Mouse (Mus musculus) mammary gland, adult 2 months (tissue): ENCODE data around the gene Optc. TPM values are rescaled to one million over a fixed set of nuclear protein-coding genes. Genes with fewer than 3 reads are reported as not detected.

Experiments
- polyA plus RNA-seq: library from polyadenylated mRNA; depleted of rRNA; stranded (reverse); fragments of >200 nt; gene quantifications from 2 replicates; pipeline ENCODE4 v1.2.3, GENCODE M21; 2012; ENCODE audit warnings: low replicate concordance; rRNA removed

Optc gene
- polyA plus RNA-seq: 0.57 and 2.0 TPM in 2 replicates

GRCm38 (mm10) chr1:133907949-133908658, at the start of gene Optc:
Optc (minus strand) TSS chr1:133907999.

DNA sequence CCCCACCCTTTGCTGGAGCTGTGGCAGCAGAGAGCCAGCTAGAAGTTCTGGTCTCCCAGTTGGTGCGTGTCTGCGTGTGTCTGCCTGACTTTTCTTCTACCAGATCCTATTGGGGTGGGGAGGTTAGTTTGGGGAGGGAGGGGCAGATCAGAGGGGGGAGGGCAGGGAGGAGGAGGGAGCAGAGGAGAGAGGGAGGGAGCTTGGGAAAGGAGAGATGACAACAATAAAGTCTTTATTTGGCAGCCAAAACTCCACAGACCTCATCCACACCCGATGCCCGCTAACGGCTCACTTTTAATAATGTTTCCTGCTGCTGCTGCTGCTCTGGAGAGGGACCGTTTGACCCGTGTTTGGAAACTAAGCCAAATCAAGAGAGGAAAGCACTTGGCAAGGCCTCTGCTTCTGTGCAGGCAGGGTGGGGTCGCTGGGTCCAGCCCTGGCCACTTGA, 13.5 kb upstream of the Optc start, which contains the start of gene Prelp:
Gene Prelp (minus strand): TSS at position 111 of the 448 bp plus-strand sequence.

Other genes with a start within 250 kb of the Optc start
- gene Zbed6, start 247.1 kb downstream of the Optc start, polyA plus RNA-seq: 1.2 and 7.0 TPM in 2 replicates
- gene Gm38394, start 246.7 kb downstream of the Optc start, polyA plus RNA-seq: 2.7 and 5.5 TPM in 2 replicates
- 11.5 and 11.7 TPM in 2 replicates for gene Lax1, start 217.9 kb downstream of the Optc start, polyA plus RNA-seq
- 9.1 and 14.1 TPM in 2 replicates for gene Atp2b4, start 107.0 kb downstream of the Optc start, polyA plus RNA-seq
- 64.0 and 99.4 TPM in 2 replicates for gene Prelp, start 13.4 kb upstream of the Optc start, polyA plus RNA-seq
- 10.6 and 11.6 TPM in 2 replicates for gene Fmod, start 129.3 kb upstream of the Optc start, polyA plus RNA-seq
- gene Btg2, start 171.1 kb upstream of the Optc start, polyA plus RNA-seq: 56.0 and 72.6 TPM in 2 replicates
- 0.29 and 2.8 TPM in 2 replicates for gene Chit1, start 203.2 kb upstream of the Optc start, polyA plus RNA-seq